Mouse (Mus musculus) liver, embryonic 11.5 days (tissue): Measurements from ENCODE around the gene Pxk. TPM values are rescaled to one million over a fixed set of nuclear protein-coding genes. Genes with fewer than 3 reads are reported as not detected.

Experiments
- ATAC-seq: fragments of 200-750 bp; cut with Nextera tagmentation; replicated peaks from 2 replicates; pipeline ENCODE4 v1.8.0; 2017; ENCODE audit warnings: moderate number of reproducible peaks, mild to moderate bottlenecking, moderate TSS enrichment, moderate library complexity; ENCODE audit not compliant: low FRiP score
- DNase-seq: peaks from one replicate; pipeline ENCODE4 v3.0.0-alpha.2; 2017; ENCODE audit warnings: low spot score
- H3K27ac ChIP-seq: fragments of 300-500 bp; sonication (generic); 2 replicates; pipeline ENCODE4 v1.5.1; 2014; ENCODE audit warnings: mild to moderate bottlenecking, low read depth, low read length, control low read depth
- H3K27me3 ChIP-seq: fragments of 300-500 bp; sonication (generic); replicated peaks from 2 replicates; pipeline ENCODE4 v1.6.1; 2014; ENCODE audit warnings: low read length, mixed read lengths; ENCODE audit not compliant: control insufficient read depth, insufficient read depth
- H3K36me3 ChIP-seq: fragments of 300-500 bp; sonication (generic); 2 replicates; pipeline ENCODE4 v1.6.1; 2014; ENCODE audit warnings: mild to moderate bottlenecking, low read length, moderate library complexity, mixed read lengths; ENCODE audit not compliant: control insufficient read depth, insufficient read depth
- H3K4me1 ChIP-seq: fragments of 300-500 bp; sonication (generic); replicated peaks from 2 replicates; pipeline ENCODE4 v1.6.1; 2014; ENCODE audit warnings: low read length, mixed read lengths; ENCODE audit not compliant: control insufficient read depth, insufficient read depth
- H3K4me2 ChIP-seq: fragments of 300-500 bp; sonication (generic); 2 replicates; pipeline ENCODE4 v1.6.1; 2014; ENCODE audit warnings: mild to moderate bottlenecking, control low read depth, moderate library complexity
- H3K4me3 ChIP-seq: fragments of 300-500 bp; sonication (generic); 2 replicates; pipeline ENCODE4 v1.5.1; 2014; ENCODE audit warnings: low read depth, low read length, control low read depth
- H3K9ac ChIP-seq: fragments of 300-500 bp; sonication (generic); 2 replicates; pipeline ENCODE4 v1.6.1; 2014; ENCODE audit warnings: low read depth, low read length, control low read depth
- H3K9me3 ChIP-seq: fragments of 300-500 bp; sonication (generic); 2 replicates; pipeline ENCODE4 v1.6.1; 2016; ENCODE audit warnings: low read length, inconsistent platforms, mixed read lengths; ENCODE audit not compliant: control insufficient read depth
- WGBS: fragments of 180-500 bp; shearing (Covaris S2); extraction: QIAGEN DNeasy Blood & Tissue Kit; methylation state at CpG from one replicate; pipeline ENCODE4 v1.1.7; 2014; 5-methylcytosine and 5-hydroxymethylcytosine counted together
- polyA plus RNA-seq: library from polyadenylated mRNA; unstranded; fragments of >200 nt; fragmentation: Nextera tagmentation; extraction: Ambion mirVana; gene quantifications from 2 replicates; pipeline ENCODE4 v1.2.1, GENCODE M21; 2014

The Pxk gene
- polyA plus RNA-seq, 1 experiment from 2014 or later, result 18.5 TPM

- H3K9me3 ChIP-seq, result no peaks in the 10 kb centered on the region
- no peak overlapping the region for H3K4me3 ChIP-seq
- no peak for ATAC-seq
- no peaks in the 10 kb centered on the region for H3K27me3 ChIP-seq
- 81% methylated on average over 13 of the region's 13 CpGs for WGBS
- no peak overlapping the region for H3K9ac ChIP-seq
- no peaks in the 10 kb centered on the region for H3K4me1 ChIP-seq
- H3K27ac ChIP-seq, result no peak overlapping the region
- no peak for DNase-seq
- H3K36me3 ChIP-seq, result peaks cover 4% of the 10 kb centered on the region; the same call in 1 of the 2 replicates
- no peak overlapping the region for H3K4me2 ChIP-seq
Observed at GRCm38 (mm10) chr14:8145594-8146558, 47.9 kb downstream of the Pxk start.

GRCm38 (mm10) chr14:8146611-8147223 lies 48.7 kb downstream of the Pxk start:
- Histone ChIP-seq H3K9ac (no peak overlapping the region), H3K36me3 (peaks cover 7% of the 10 kb centered on the region; the same call in 1 of the 2 replicates), H3K27me3 (no peaks in the 10 kb centered on the region), H3K9me3 (no peaks in the 10 kb centered on the region), H3K4me2 (no peak overlapping the region), H3K27ac (no peak overlapping the region), H3K4me3 (no peak overlapping the region), H3K4me1 (no peaks in the 10 kb centered on the region)
- no peak for DNase-seq
- no peak for ATAC-seq
- WGBS, result 86% methylated on average over 11 of the region's 11 CpGs

GRCm38 (mm10) chr14:8148842-8149241 lies 50.8 kb downstream of the Pxk start:
- WGBS, result 94% methylated on average over 8 of the region's 8 CpGs
- Histone ChIP-seq H3K4me3 (no peak overlapping the region), H3K9ac (no peak overlapping the region), H3K4me2 (no peak overlapping the region), H3K9me3 (no peaks in the 10 kb centered on the region), H3K36me3 (peaks cover 7% of the 10 kb centered on the region; the same call in 1 of the 2 replicates), H3K4me1 (no peaks in the 10 kb centered on the region), H3K27ac (no peak overlapping the region), H3K27me3 (no peaks in the 10 kb centered on the region)
- DNase-seq (no peak), ATAC-seq (no peak)

- no peak for DNase-seq
- H3K36me3 ChIP-seq, result 0 out of 2 replicates have a peak, but pooled peaks cover 2% of the 10 kb centered on the region
- no peaks in the 10 kb centered on the region for H3K4me1 ChIP-seq
Observed at GRCm38 (mm10) chr14:8151757-8152156, 53.7 kb downstream of the Pxk start.

DNA sequence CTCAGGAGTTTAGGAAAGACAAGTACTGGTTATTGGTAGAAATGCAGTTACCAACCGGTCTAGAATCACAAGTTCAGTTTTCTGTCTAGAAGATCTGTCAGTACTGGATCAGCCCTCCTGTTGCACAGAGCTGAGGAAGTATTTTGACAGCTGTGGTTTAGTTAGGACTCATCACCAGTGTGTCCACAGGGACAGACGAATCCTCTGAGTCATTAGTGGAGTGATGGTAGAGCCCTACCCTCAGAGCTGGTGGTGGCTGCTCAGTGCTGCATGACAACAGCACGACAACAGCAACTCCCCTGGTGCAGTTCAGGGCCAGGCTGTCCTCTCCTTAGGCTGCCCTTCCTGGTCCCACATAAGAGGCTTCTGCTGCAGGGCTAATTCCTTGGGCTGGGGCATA lies 56.1 kb downstream of the Pxk start:
- DNase-seq (no peak), ATAC-seq (0 out of 2 replicates have a peak, but pooled peaks have one; percentile 15)
- Histone ChIP-seq H3K9me3 (no peaks in the 10 kb centered on the region), H3K27ac (no peak overlapping the region), H3K9ac (no peak overlapping the region), H3K4me2 (no peak overlapping the region), H3K4me3 (no peak overlapping the region), H3K27me3 (no peaks in the 10 kb centered on the region), H3K36me3 (0 out of 2 replicates have a peak, but pooled peaks cover 2% of the 10 kb centered on the region), H3K4me1 (no peaks in the 10 kb centered on the region)
- WGBS, result 51% methylated on average over 3 of the region's 3 CpGs

More at GRCm38 (mm10) chr14:8151757-8152156, 53.7 kb downstream of the Pxk start:
- ATAC-seq, result no peak
- no peaks in the 10 kb centered on the region for H3K27me3 ChIP-seq
- H3K27ac ChIP-seq, result no peak overlapping the region
- no peak overlapping the region for H3K4me3 ChIP-seq
- no peak overlapping the region for H3K9ac ChIP-seq
- 94% methylated on average over 5 of the region's 5 CpGs for WGBS
- no peak overlapping the region for H3K4me2 ChIP-seq
- no peaks in the 10 kb centered on the region for H3K9me3 ChIP-seq

- 52% methylated on average over 3 of the region's 3 CpGs for WGBS
- Histone ChIP-seq H3K36me3 (no peaks in the 10 kb centered on the region), H3K4me1 (no peaks in the 10 kb centered on the region), H3K4me2 (no peak overlapping the region), H3K27me3 (no peaks in the 10 kb centered on the region), H3K9me3 (no peaks in the 10 kb centered on the region), H3K27ac (no peak overlapping the region), H3K9ac (no peak overlapping the region), H3K4me3 (no peak overlapping the region)
- no peak for ATAC-seq
- DNase-seq, result no peak
Observed at GRCm38 (mm10) chr14:8156947-8157346, 58.9 kb downstream of the Pxk start.

- Histone ChIP-seq H3K36me3 (peaks cover 5% of the 10 kb centered on the region), H3K9ac (no peak overlapping the region), H3K4me1 (no peaks in the 10 kb centered on the region), H3K9me3 (no peaks in the 10 kb centered on the region), H3K27ac (no peak overlapping the region), H3K4me2 (no peak overlapping the region), H3K4me3 (no peak overlapping the region), H3K27me3 (no peaks in the 10 kb centered on the region)
- ATAC-seq, result no peak
- WGBS, result 79% methylated on average over 3 of the region's 3 CpGs
- DNase-seq, result no peak
Observed at GRCm38 (mm10) chr14:8158721-8159120, 60.7 kb downstream of the Pxk start.

- ATAC-seq (no peak), DNase-seq (no peak)
- H3K27me3 ChIP-seq, result no peaks in the 10 kb centered on the region
- H3K36me3 ChIP-seq, result peaks cover 8% of the 10 kb centered on the region
- H3K9me3 ChIP-seq, result no peaks in the 10 kb centered on the region
- H3K9ac ChIP-seq, result no peak overlapping the region
- H3K27ac ChIP-seq, result no peak overlapping the region
- no peak overlapping the region for H3K4me2 ChIP-seq
- WGBS, result 84% methylated on average over 3 of the region's 3 CpGs
- no peaks in the 10 kb centered on the region for H3K4me1 ChIP-seq
- H3K4me3 ChIP-seq, result no peak overlapping the region
Observed at GRCm38 (mm10) chr14:8159141-8159540, 61.1 kb downstream of the Pxk start.
